Mouse (Mus musculus): ENCODE data around the gene Gm10670.
"Not testable (repeated sequence)": the region's sequence is repeated elsewhere in the genome, so short reads cannot be mapped to it uniquely, and the experiment has no call there.

Gm10670 gene

DNA sequence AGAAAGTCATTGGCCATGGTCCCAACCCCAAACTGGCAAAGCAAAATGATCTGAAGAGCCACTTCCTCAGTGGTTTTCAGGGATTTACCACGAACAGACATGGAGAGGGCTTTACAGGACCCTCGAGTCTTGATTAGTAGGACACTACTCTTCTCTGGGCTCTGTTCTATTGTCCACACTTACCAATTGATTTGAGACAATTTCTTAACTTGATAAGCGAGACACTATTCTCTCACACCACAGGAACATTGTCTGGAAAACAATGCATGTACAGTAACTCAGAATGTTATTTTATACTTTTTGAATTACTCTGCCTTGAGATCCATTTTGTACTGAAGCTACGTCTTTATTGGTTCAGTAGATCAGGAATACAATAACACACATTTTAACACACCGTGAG lies at the start of gene Gm10670:
Gm10670 (minus strand) TSS at position 101 of the 400 bp plus-strand sequence.
- not testable (repeated sequence) for DNase-seq

DNA sequence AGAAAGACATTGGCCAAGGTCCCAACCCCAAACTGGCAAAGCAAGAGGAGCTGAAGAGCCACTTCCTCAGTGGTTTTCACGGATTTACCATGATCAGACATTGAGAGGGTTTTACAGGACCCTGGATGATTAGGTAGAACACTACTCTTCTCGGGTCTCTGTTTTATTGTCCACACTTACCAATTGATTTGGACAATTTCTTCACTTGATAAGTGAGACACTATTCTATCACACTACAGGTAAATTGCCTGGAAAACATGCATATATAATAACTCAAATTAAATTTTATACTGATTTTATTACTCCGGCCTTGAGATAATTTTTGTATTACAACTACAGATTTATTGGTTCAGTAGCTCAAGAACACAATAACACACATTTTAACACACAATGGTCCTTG lies 35.7 kb upstream of the Gm10670 start, which contains the start of gene Vmn1r103:
Vmn1r103 (minus strand) TSS at position 101 of the 400 bp plus-strand sequence.
- DNase-seq, result not testable (repeated sequence)

DNA sequence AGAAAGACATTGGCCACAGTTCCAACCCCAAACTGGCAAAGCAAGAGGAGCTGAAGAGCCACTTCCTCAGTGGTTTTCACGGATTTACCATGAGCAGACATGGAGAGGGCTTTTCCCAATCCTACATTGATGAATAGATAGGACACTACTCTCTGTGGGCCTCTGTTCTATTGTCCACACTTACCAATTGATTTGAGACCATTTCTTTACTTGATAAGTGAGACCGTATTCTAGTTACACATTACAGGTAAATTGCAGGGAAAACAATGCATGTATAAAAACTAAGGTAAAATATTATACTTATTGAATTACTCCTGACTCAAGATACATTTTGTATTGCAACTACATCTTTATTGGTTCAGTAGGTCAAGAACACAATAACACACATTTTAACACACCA lies 32.2 kb downstream of the Gm10670 start, which contains the start of gene Vmn1r101:
Vmn1r101 (minus strand) TSS at position 101 of the 400 bp plus-strand sequence.
- DNase-seq, result not testable (repeated sequence)
